In the genomic region with DNA sequence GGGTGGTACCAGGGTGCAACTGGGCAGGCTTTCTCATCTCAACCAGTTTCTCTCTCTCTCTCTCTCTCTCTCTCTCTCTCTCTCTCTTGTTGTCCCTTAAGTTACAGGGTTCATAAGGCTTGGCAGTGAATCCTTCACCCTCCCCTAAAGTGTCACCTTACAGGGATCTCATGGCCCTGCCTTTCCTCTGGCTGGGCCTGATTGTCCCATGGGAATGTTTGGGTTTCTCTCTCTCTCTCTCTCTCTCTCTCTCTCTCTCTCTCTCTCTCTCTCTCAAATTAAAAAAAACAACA, we compare ENCODE assay signal across 15 mouse cellular contexts. TPM values are rescaled to one million over a fixed set of nuclear protein-coding genes. Genes with fewer than 3 reads are reported as not detected.
DNase-seq lines count a peak whose midpoint lies in the region; ATAC-seq lines count a peak whose summit lies in the region.
"Had no signal": no experiment of that assay in that cellular context is flagged by ENCODE, and none has a peak within 500 bp of the region (broad histone marks: within the 10 kb centered on the region; RNA-seq: fewer than 3 reads in every experiment).

No protein-coding gene starts in this region.

- H3K4me3 ChIP-seq in kidney, embryonic 16.5 days (ENCODE audit: low read length), result peak overlapping the region; percentile 55
- H3K4me3 ChIP-seq in hindbrain, embryonic 13.5 days, result peak overlapping the region; percentile 58
- no peak overlapping the region for H3K4me3 ChIP-seq in intestine, embryonic 16.5 days (ENCODE audit: low read length)
- H3K4me3 ChIP-seq in neural tube, embryonic 15.5 days (replicated peaks), result peak overlapping the region; percentile 81
- H3K4me3 ChIP-seq: megakaryocyte, embryonic 14.5 days had no signal

- H3K9ac ChIP-seq in kidney, embryonic 16.5 days (replicated peaks; ENCODE audit: low read length), result peak overlapping the region; percentile 62
- peak overlapping the region; percentile 77 for H3K9ac ChIP-seq in hindbrain, embryonic 13.5 days
- H3K9ac ChIP-seq in intestine, embryonic 16.5 days (ENCODE audit: low read depth, low read length), result no peak overlapping the region
- peak overlapping the region; percentile 32 for H3K9ac ChIP-seq in neural tube, embryonic 15.5 days (replicated peaks)
- H3K9ac ChIP-seq: liver, embryonic 13.5 days had no signal

- H3K4me2 ChIP-seq in kidney, embryonic 16.5 days (replicated peaks; ENCODE audit: low read depth, low read length), result peak overlapping the region; percentile 81
- H3K4me2 ChIP-seq in hindbrain, embryonic 13.5 days, result peak overlapping the region; percentile 64
- H3K4me2 ChIP-seq in intestine, embryonic 16.5 days (ENCODE audit: low read depth, low read length), result no peak overlapping the region
- H3K4me2 ChIP-seq in neural tube, embryonic 15.5 days, result peak overlapping the region; percentile 85

- 0 out of 2 replicates have a peak, but pooled peaks cover 4% of the 10 kb centered on the region for H3K27me3 ChIP-seq in kidney, embryonic 16.5 days (ENCODE audit: insufficient read depth, low read length)
- H3K27me3 ChIP-seq in hindbrain, embryonic 13.5 days, result peaks cover 99% of the 10 kb centered on the region
- H3K27me3 ChIP-seq in intestine, embryonic 16.5 days (replicated peaks; ENCODE audit: control insufficient read depth, insufficient read depth, low read length), result peaks cover 41% of the 10 kb centered on the region
- H3K27me3 ChIP-seq in neural tube, embryonic 15.5 days (replicated peaks), result no peaks in the 10 kb centered on the region

- H3K27ac ChIP-seq in kidney, embryonic 16.5 days (ENCODE audit: low read length), result peak overlapping the region; percentile 56
- peak overlapping the region; percentile 95 for H3K27ac ChIP-seq in hindbrain, embryonic 13.5 days
- peak overlapping the region; percentile 32; the same call in 1 of the 2 replicates for H3K27ac ChIP-seq in intestine, embryonic 16.5 days (ENCODE audit: low read length)
- H3K27ac ChIP-seq in neural tube, embryonic 15.5 days (replicated peaks), result peak overlapping the region; percentile 79
- H3K27ac ChIP-seq: liver, embryonic 13.5 days had no signal

- H3K9me3 ChIP-seq in kidney, embryonic 16.5 days (ENCODE audit: low read length), result no peaks in the 10 kb centered on the region
- no peaks in the 10 kb centered on the region for H3K9me3 ChIP-seq in hindbrain, embryonic 13.5 days
- no peaks in the 10 kb centered on the region for H3K9me3 ChIP-seq in intestine, embryonic 16.5 days (ENCODE audit: control insufficient read depth, low read length)
- H3K9me3 ChIP-seq in neural tube, embryonic 15.5 days (replicated peaks), result no peaks in the 10 kb centered on the region
- H3K9me3 ChIP-seq: liver, embryonic 13.5 days had no signal

- ATAC-seq in kidney, embryonic 16.5 days (ENCODE audit: low FRiP score, low TSS enrichment), result no peak
- no peak for ATAC-seq in hindbrain, embryonic 13.5 days (ENCODE audit: low FRiP score)
- ATAC-seq in intestine, embryonic 16.5 days, result no peak
- no peak for ATAC-seq in neural tube, embryonic 15.5 days (ENCODE audit: low FRiP score)

- H3K36me3 ChIP-seq in kidney, embryonic 16.5 days (ENCODE audit: insufficient read depth, low read length), result peaks cover 8% of the 10 kb centered on the region; the same call in 1 of the 2 replicates
- no peaks in the 10 kb centered on the region for H3K36me3 ChIP-seq in hindbrain, embryonic 13.5 days
- no peaks in the 10 kb centered on the region for H3K36me3 ChIP-seq in intestine, embryonic 16.5 days (ENCODE audit: control insufficient read depth, insufficient read depth, low read length)
- 0 out of 2 replicates have a peak, but pooled peaks cover 4% of the 10 kb centered on the region for H3K36me3 ChIP-seq in neural tube, embryonic 15.5 days
- H3K36me3 ChIP-seq: G1E; liver, embryonic 13.5 days had no signal

- peaks cover 64% of the 10 kb centered on the region for H3K4me1 ChIP-seq in kidney, embryonic 16.5 days (ENCODE audit: insufficient read depth, low read length)
- H3K4me1 ChIP-seq in hindbrain, embryonic 13.5 days (replicated peaks), result peaks cover 53% of the 10 kb centered on the region
- peaks cover 16% of the 10 kb centered on the region for H3K4me1 ChIP-seq in intestine, embryonic 16.5 days (ENCODE audit: control insufficient read depth, insufficient read depth, low read length)
- H3K4me1 ChIP-seq in neural tube, embryonic 15.5 days, result peaks cover 78% of the 10 kb centered on the region

- DNase-seq in kidney, postnatal 25 days, result no peak
- no peak for DNase-seq in cerebellum, postnatal 10 days
- DNase-seq in gastrocnemius, adult 18-20 months (ENCODE audit: low spot score), result no peak
- DNase-seq: adrenal gland, postnatal 25 days; cerebellum, postnatal 14 days; liver, embryonic 13.5 days had no signal

RNA-seq across cellular contexts. Expression of a gene that starts 0.9 kb away (rescaled TPM):
- polyA plus RNA-seq in kidney, embryonic 16.5 days (2015; fragmentation: Nextera tagmentation; extraction: Ambion mirVana), result 2.9 and 3.8 TPM in 2 replicates
- polyA plus RNA-seq in hindbrain, embryonic 13.5 days (2015; fragmentation: Nextera tagmentation; extraction: Ambion mirVana), result 16.3 and 28.0 TPM in 2 replicates
- 1.2 and 1.4 TPM in 2 replicates for polyA plus RNA-seq in intestine, embryonic 16.5 days (2015; fragmentation: Nextera tagmentation; extraction: Ambion mirVana)
- polyA plus RNA-seq in neural tube, embryonic 15.5 days (2015; fragmentation: Nextera tagmentation; extraction: Ambion mirVana), result 10.3 and 15.0 TPM in 2 replicates
- 1 to 10 TPM; 2.0 to 2.1 TPM for total RNA-seq in gastrocnemius, adult 18-20 months (2021)
- total RNA-seq: left cerebral cortex, postnatal 10 days; monocyte, adult 5-6 weeks had no signal
- polyA plus RNA-seq: G1E; heart, embryonic 14.5 days; liver, embryonic 13.5 days had no signal

RNA-seq across cellular contexts. Expression of a gene that starts 3.2 kb away (rescaled TPM):
- polyA plus RNA-seq in kidney, embryonic 16.5 days (2015; fragmentation: Nextera tagmentation; extraction: Ambion mirVana), result 9.0 and 9.5 TPM in 2 replicates
- 116 and 150 TPM in 2 replicates for polyA plus RNA-seq in hindbrain, embryonic 13.5 days (2015; fragmentation: Nextera tagmentation; extraction: Ambion mirVana)
- polyA plus RNA-seq in intestine, embryonic 16.5 days (2015; fragmentation: Nextera tagmentation; extraction: Ambion mirVana), result 15.3 and 15.5 TPM in 2 replicates
- 26.8 and 73.9 TPM in 2 replicates for polyA plus RNA-seq in neural tube, embryonic 15.5 days (2015; fragmentation: Nextera tagmentation; extraction: Ambion mirVana)
- 1 to 10 TPM; 2.0 to 2.1 TPM for total RNA-seq in gastrocnemius, adult 18-20 months (2021)
- total RNA-seq: left cerebral cortex, postnatal 10 days; monocyte, adult 5-6 weeks had no signal
- polyA plus RNA-seq: G1E had no signal

RNA-seq across cellular contexts. Expression of a gene that starts 5.5 kb away (rescaled TPM):
- 8.2 and 10.8 TPM in 2 replicates for polyA plus RNA-seq in kidney, embryonic 16.5 days (2015; fragmentation: Nextera tagmentation; extraction: Ambion mirVana)
- 21.8 and 23.8 TPM in 2 replicates for polyA plus RNA-seq in hindbrain, embryonic 13.5 days (2015; fragmentation: Nextera tagmentation; extraction: Ambion mirVana)
- polyA plus RNA-seq in intestine, embryonic 16.5 days (2015; fragmentation: Nextera tagmentation; extraction: Ambion mirVana), result 5.2 and 5.9 TPM in 2 replicates
- polyA plus RNA-seq in neural tube, embryonic 15.5 days (2015; fragmentation: Nextera tagmentation; extraction: Ambion mirVana), result 10.7 and 14.6 TPM in 2 replicates
- total RNA-seq in gastrocnemius, adult 18-20 months (2021), result 1 to 10 TPM; 1.6 to 3.0 TPM
- total RNA-seq: left cerebral cortex, postnatal 10 days; monocyte, adult 5-6 weeks had no signal
- polyA plus RNA-seq: G1E had no signal

RNA-seq across cellular contexts. Expression of a gene that starts 5.5 kb away (rescaled TPM):
- polyA plus RNA-seq in kidney, embryonic 16.5 days (2015; fragmentation: Nextera tagmentation; extraction: Ambion mirVana), result not detected in 2 replicates
- polyA plus RNA-seq in hindbrain, embryonic 13.5 days (2015; fragmentation: Nextera tagmentation; extraction: Ambion mirVana), result not detected in 2 replicates
- polyA plus RNA-seq in intestine, embryonic 16.5 days (2015; fragmentation: Nextera tagmentation; extraction: Ambion mirVana), result not detected in 2 replicates
- not detected in 2 replicates for polyA plus RNA-seq in neural tube, embryonic 15.5 days (2015; fragmentation: Nextera tagmentation; extraction: Ambion mirVana)
- total RNA-seq in gastrocnemius, adult 18-20 months (2021), result under 1 TPM in 1 of 2 experiments, not detected in 1; 0.39 TPM
- total RNA-seq: G1E; left cerebral cortex, postnatal 10 days had no signal
- polyA plus RNA-seq: G1E; heart, embryonic 14.5 days; liver, embryonic 13.5 days had no signal

RNA-seq across cellular contexts. Expression of a gene that starts 14.0 kb away (rescaled TPM):
- 25.7 and 27.5 TPM in 2 replicates for polyA plus RNA-seq in kidney, embryonic 16.5 days (2015; fragmentation: Nextera tagmentation; extraction: Ambion mirVana)
- polyA plus RNA-seq in hindbrain, embryonic 13.5 days (2015; fragmentation: Nextera tagmentation; extraction: Ambion mirVana), result 7.4 and 14.9 TPM in 2 replicates
- 6.0 and 8.2 TPM in 2 replicates for polyA plus RNA-seq in intestine, embryonic 16.5 days (2015; fragmentation: Nextera tagmentation; extraction: Ambion mirVana)
- 86.8 and 109 TPM in 2 replicates for polyA plus RNA-seq in neural tube, embryonic 15.5 days (2015; fragmentation: Nextera tagmentation; extraction: Ambion mirVana)
- total RNA-seq in gastrocnemius, adult 18-20 months (2021), result 1 to 10 TPM; 4.7 to 5.0 TPM
- total RNA-seq: left cerebral cortex, postnatal 10 days; monocyte, adult 5-6 weeks had no signal

Comparison
In these comparisons a context has a peak if more than half of its experiments do, and no peak if none do; other contexts are left out.
1. H3K27ac ChIP-seq: peak in every context shown above with its lines; median percentile 95 in hindbrain, embryonic 13.5 days; 79 in neural tube, embryonic 15.5 days; 56 in kidney, embryonic 16.5 days; 32 in intestine, embryonic 16.5 days.